Mouse (Mus musculus): ENCODE data around the gene Phf12.
"Not testable (repeated sequence)": the region's sequence is repeated elsewhere in the genome, so short reads cannot be mapped to it uniquely, and the experiment has no call there.

Gene Phf12

DNA sequence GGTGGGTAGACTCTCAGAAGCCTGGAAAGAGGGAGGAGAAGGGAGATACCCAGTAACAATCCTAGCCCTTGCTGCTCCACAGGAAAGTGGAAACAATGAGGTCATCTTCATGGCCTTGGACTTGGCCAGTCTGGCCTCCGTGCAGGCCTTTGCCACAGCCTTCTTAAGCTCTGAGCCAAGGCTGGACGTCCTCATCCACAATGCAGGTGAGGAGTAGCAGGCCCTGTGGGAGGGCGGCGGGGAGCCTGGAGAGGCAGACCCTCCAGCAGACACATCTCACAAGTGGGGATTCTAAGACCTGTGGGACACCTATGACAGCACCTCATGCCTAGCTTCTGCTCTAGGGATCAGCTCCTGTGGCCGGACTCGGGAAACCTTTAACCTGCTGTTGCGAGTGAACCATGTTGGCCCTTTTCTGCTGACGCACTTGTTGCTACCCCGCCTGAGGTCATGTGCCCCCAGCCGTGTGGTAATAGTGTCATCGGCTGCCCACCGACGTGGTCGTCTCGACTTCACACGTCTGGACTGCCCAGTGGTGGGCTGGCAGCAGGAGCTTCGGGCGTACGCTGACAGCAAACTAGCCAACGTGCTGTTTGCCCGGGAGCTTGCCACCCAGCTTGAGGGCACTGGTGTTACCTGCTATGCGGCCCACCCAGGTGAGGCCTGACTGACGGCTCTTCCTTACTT, 51.5 kb downstream of the Phf12 start:
- no peak for DNase-seq (ENCODE audit: low read depth, low spot score)
- H3K36me3 ChIP-seq (ENCODE audit: control insufficient read depth, insufficient read depth, low read length, poor library complexity, severe bottlenecking), result no peaks in the 10 kb centered on the region
- no peaks in the 10 kb centered on the region for H3K27me3 ChIP-seq (ENCODE audit: control insufficient read depth, insufficient read depth, low read length, poor library complexity, severe bottlenecking)

GRCm38 (mm10) chr11:78036791-78037190, 54.2 kb downstream of the Phf12 start:
- H3K36me3 ChIP-seq (ENCODE audit: control insufficient read depth, insufficient read depth, low read length, poor library complexity, severe bottlenecking), result no peaks in the 10 kb centered on the region
- DNase-seq (ENCODE audit: low read depth, low spot score), result no peak
- no peaks in the 10 kb centered on the region for H3K27me3 ChIP-seq (ENCODE audit: control insufficient read depth, insufficient read depth, low read length, poor library complexity, severe bottlenecking)

DNA sequence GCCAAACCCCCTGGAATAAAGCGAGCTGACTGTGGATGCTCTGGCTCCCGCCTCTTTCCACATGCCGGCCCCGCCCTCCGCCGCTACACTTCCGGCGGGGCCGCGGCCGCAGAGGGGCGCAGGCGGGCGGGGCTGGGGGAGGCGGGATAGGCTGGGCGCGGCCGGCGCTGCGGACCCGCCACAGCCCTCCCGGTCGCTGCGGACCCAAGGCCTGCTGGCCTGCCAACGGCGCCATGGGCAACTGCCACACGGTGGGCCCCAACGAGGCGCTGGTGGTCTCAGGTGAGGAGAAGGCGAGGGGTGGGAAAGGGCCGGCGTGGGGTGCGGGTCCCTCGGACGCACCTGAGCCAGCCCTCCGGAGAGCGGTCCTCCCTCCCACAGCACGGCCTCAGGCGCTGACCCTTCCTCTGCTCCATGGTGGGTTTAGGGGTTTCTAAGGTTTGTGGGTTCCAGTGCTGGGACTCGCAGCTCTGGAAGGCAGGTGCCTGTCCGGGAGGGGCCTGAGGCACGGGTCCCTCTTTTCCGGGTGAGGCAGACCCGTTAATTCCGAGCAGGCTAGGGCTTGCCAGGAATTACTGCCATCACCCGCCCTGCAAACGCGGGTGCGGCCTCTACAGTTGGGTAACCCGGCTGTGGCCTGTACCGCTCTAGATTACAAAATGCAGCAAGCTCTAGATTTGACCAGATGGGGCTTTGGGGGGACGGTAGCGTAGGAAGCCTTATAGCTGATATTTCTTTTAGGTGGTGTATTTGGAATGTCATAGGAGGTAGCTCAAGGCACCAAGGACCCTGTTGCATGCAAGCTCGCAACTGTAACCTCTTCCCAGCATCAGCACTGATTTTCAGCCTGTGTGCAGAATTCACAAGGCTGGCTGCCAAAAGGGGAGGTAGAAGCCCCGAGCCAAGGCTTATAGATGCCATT, 55.5 kb downstream of the Phf12 start, which contains the start of gene Flot2:
Gene Flot2, plus strand, starts transcription at position 101 of the 922 bp plus-strand sequence.
- Histone ChIP-seq H3K27me3 (ENCODE audit: control insufficient read depth, insufficient read depth, low read length, poor library complexity, severe bottlenecking) (no peaks in the 10 kb centered on the region), H3K36me3 (ENCODE audit: control insufficient read depth, insufficient read depth, low read length, poor library complexity, severe bottlenecking) (no peaks in the 10 kb centered on the region)
- DNase-seq (ENCODE audit: low read depth, low spot score), result peak; percentile 51

DNA sequence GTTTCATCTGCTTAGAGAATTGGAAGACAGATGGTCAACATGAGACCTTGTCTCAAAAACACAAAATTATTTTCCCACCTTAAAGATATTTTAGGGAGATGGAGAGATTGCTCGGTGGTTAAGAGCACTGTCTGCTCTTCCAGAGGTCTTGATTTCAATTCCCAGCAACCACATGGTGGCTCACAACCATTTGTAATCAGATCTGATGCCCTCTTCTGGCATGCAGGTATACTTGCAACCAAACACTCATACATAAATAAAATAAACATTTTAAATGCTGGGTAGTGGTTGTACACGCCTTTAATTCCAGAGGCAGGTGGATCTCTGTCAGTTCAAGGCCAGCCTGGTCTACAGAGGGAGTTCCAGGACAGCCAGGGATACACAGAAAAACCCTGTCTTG, 58.3 kb downstream of the Phf12 start:
- H3K27me3 ChIP-seq (ENCODE audit: control insufficient read depth, insufficient read depth, low read length, poor library complexity, severe bottlenecking), result no peaks in the 10 kb centered on the region
- no peaks in the 10 kb centered on the region for H3K36me3 ChIP-seq (ENCODE audit: control insufficient read depth, insufficient read depth, low read length, poor library complexity, severe bottlenecking)
- no peak for DNase-seq (ENCODE audit: low read depth, low spot score)

- not testable (repeated sequence) for DNase-seq (ENCODE audit: low read depth, low spot score); H3K36me3 ChIP-seq (ENCODE audit: control insufficient read depth, insufficient read depth, low read length, poor library complexity, severe bottlenecking); H3K27me3 ChIP-seq (ENCODE audit: control insufficient read depth, insufficient read depth, low read length, poor library complexity, severe bottlenecking)
Measured at GRCm38 (mm10) chr11:78042290-78042870, 59.8 kb downstream of the Phf12 start.

GRCm38 (mm10) chr11:78044758-78045251, 62.3 kb downstream of the Phf12 start:
- Histone ChIP-seq H3K36me3 (ENCODE audit: control insufficient read depth, insufficient read depth, low read length, poor library complexity, severe bottlenecking) (no peaks in the 10 kb centered on the region), H3K27me3 (ENCODE audit: control insufficient read depth, insufficient read depth, low read length, poor library complexity, severe bottlenecking) (no peaks in the 10 kb centered on the region; the same call in 1 of the 2 replicates)
- no peak for DNase-seq (ENCODE audit: low read depth, low spot score)

DNA sequence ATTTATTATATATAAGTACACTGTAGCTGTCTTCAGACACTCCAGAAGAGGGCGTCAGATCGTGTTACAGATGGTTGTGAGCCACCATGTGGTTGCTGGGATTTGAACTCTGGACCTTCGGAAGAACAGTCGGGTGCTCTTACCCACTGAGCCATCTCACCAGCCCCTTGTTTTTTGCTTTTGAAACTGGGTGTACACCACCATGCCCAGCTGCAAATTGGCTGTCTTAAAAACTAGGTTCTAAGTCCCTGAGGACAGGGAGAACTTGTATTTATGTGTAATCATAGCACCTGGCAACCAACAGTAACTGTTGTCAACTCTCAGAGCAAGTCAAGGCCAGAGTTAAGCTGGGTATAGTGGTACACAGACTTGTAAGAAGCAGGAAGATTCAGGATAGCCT, 66.1 kb downstream of the Phf12 start:
- not testable (repeated sequence) for H3K36me3 ChIP-seq (ENCODE audit: control insufficient read depth, insufficient read depth, low read length, poor library complexity, severe bottlenecking); DNase-seq (ENCODE audit: low read depth, low spot score); H3K27me3 ChIP-seq (ENCODE audit: control insufficient read depth, insufficient read depth, low read length, poor library complexity, severe bottlenecking)

DNA sequence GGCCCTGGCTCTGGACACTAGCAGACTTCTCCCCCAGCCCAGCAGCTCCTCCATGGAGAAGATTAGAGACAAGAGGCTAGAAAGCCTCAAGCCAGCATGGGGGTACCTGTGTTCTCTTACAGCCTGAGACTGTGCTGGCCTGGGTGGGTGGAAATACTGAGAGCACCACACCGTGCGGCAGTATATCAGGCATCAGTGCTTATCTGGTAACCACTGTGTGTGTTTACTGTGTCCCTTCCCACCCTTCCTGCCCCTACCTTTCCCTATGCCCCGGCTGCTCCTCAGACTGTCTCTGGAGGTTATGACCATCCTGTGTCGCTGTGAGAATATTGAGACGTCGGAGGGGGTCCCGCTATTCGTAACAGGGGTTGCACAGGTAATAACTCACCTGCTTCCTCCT, 70.5 kb downstream of the Phf12 start:
- DNase-seq (ENCODE audit: low read depth, low spot score), result no peak
- Histone ChIP-seq H3K36me3 (ENCODE audit: control insufficient read depth, insufficient read depth, low read length, poor library complexity, severe bottlenecking) (no peaks in the 10 kb centered on the region), H3K27me3 (ENCODE audit: control insufficient read depth, insufficient read depth, low read length, poor library complexity, severe bottlenecking) (no peaks in the 10 kb centered on the region; the same call in 1 of the 2 replicates)

DNA sequence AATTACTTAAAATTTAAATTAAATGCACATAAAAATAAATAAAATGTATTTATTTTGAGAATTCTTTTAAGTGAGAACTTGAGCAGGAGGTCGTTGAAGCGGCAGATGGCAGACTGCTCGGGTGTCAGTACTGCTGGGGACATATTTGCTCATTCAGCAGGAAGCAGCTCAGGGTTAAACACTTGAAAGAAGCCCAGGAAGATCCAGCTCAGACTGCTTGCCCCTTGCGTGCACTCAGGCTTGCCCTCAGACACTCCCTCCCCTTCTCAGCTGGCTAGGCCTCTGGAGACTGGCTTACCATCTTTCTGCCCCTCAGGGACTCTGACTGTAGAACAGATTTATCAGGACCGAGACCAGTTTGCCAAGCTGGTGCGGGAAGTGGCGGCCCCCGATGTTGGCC, 74.4 kb downstream of the Phf12 start:
- Histone ChIP-seq H3K36me3 (ENCODE audit: control insufficient read depth, insufficient read depth, low read length, poor library complexity, severe bottlenecking) (no peaks in the 10 kb centered on the region), H3K27me3 (ENCODE audit: control insufficient read depth, insufficient read depth, low read length, poor library complexity, severe bottlenecking) (no peaks in the 10 kb centered on the region)
- DNase-seq (ENCODE audit: low read depth, low spot score), result no peak

DNA sequence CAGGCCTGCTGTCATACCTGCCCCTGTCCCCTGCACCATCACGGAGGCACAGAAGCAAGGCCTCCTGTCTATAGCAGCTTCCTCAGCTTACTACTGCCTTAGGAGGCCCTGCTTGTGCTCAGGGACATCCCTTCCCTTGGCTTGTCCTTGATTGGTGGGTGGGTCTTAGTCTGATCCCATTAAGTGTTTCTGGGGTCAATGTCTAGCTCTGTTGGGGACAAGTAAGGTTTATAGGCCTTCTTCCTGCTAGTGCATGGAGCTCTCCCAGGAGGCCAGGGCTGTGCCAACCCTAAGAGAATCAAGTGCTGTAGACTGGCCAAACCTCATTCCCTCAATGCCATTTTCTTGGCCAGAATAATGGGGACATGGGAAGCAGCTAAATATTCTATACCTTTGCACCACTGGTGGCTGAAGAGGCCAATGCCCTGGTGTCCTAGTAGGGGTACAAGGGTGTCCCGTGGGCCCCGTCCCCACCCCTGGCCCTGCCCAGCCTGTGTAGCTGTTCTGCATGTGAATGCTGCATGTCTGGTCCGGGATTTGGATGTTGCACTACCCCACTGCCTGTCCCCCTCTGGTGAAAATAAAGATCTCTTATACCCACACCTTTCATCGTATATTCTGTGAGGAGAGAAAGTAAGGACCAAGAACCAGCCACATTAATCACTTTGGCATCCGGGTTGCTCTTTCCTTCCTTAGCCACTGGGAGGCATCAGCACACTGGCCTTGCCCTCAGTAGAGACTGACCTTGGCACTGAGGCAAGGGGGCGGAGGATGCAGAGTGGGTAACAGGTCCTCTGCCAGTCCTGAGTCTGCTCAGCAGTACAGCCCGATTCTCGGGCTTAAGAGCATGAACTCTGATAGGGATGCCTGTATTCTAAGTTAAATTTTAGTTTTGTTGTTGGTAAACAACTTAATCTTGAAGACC, 77.5 kb downstream of the Phf12 start:
- peak; percentile 76 for DNase-seq (ENCODE audit: low read depth, low spot score)
- no peaks in the 10 kb centered on the region for H3K36me3 ChIP-seq (ENCODE audit: control insufficient read depth, insufficient read depth, low read length, poor library complexity, severe bottlenecking)

DNA sequence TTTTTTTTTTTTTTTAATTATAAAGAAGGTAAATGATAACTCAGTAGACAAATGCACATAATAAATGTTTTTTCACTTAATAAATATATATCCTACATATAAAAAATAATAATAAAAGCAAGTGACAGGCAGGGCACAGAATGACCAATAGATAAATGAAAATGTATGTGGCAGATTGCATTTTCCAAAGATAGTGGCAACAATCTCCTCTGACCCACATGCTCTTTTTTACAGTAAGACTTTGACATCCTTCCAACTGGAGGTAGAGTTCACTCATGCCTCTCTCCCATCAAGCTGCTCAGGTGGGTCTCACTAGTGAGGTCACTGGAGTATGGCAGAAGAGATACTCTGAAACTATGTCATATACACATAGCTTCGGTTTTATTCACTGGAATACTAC, 80.0 kb downstream of the Phf12 start:
- H3K36me3 ChIP-seq (ENCODE audit: control insufficient read depth, insufficient read depth, low read length, poor library complexity, severe bottlenecking), result no peaks in the 10 kb centered on the region
- DNase-seq (ENCODE audit: low read depth, low spot score), result no peak
- H3K27me3 ChIP-seq (ENCODE audit: control insufficient read depth, insufficient read depth, low read length, poor library complexity, severe bottlenecking), result no peaks in the 10 kb centered on the region

More for the DNA sequence above, 77.5 kb downstream of the Phf12 start:
- no peaks in the 10 kb centered on the region for H3K27me3 ChIP-seq (ENCODE audit: control insufficient read depth, insufficient read depth, low read length, poor library complexity, severe bottlenecking)

- no peaks in the 10 kb centered on the region for H3K36me3 ChIP-seq (ENCODE audit: control insufficient read depth, insufficient read depth, low read length, poor library complexity, severe bottlenecking)
- H3K27me3 ChIP-seq (ENCODE audit: control insufficient read depth, insufficient read depth, low read length, poor library complexity, severe bottlenecking), result no peaks in the 10 kb centered on the region
- DNase-seq (ENCODE audit: low read depth, low spot score), result no peak
Measured at GRCm38 (mm10) chr11:78065906-78066305, 83.4 kb downstream of the Phf12 start.

- no peak for DNase-seq (ENCODE audit: low read depth, low spot score)
- Histone ChIP-seq H3K27me3 (ENCODE audit: control insufficient read depth, insufficient read depth, low read length, poor library complexity, severe bottlenecking) (no peaks in the 10 kb centered on the region), H3K36me3 (ENCODE audit: control insufficient read depth, insufficient read depth, low read length, poor library complexity, severe bottlenecking) (no peaks in the 10 kb centered on the region)
Measured at GRCm38 (mm10) chr11:78066641-78067040, 84.1 kb downstream of the Phf12 start.

DNA sequence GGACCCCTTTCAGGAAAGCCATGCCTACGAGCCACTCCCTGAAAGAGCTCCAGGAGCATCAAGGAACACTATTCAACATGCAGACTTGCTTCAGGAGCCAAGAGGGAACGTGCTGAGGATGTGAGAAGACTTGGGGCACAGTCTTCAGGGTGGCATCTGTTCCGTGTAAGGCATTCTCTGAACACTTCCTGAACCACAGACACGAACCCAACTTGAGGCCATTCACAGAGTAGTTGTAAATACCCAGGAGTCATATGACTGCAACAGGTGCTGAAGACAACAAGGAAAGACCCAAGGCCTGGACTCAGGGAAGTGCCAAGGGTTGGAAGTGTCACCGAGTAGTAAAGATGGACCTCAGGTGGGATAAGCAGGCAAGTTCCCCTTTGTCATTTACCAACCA, 85.0 kb downstream of the Phf12 start:
- H3K36me3 ChIP-seq (ENCODE audit: control insufficient read depth, insufficient read depth, low read length, poor library complexity, severe bottlenecking), result no peaks in the 10 kb centered on the region
- no peak for DNase-seq (ENCODE audit: low read depth, low spot score)
- no peaks in the 10 kb centered on the region for H3K27me3 ChIP-seq (ENCODE audit: control insufficient read depth, insufficient read depth, low read length, poor library complexity, severe bottlenecking)
